Mouse (Mus musculus): ENCODE measurements around the gene Abcc6.

Abcc6 gene

GRCm38 (mm10) chr7:46030145-46030488 is at the start of gene Abcc6:
TSS of gene Abcc6 (minus strand) at chr7:46030302.
- ATAC-seq (ENCODE audit: insufficient number of reproducible peaks, low FRiP score, low TSS enrichment), result no peak

- ATAC-seq (ENCODE audit: insufficient number of reproducible peaks, low FRiP score, low TSS enrichment), result no peak
These were observed 47.6 kb upstream of the Abcc6 start for GRCm38 (mm10) chr7:46077675-46078074.

- no peak for ATAC-seq (ENCODE audit: insufficient number of reproducible peaks, low FRiP score, low TSS enrichment)
These were observed 46.7 kb upstream of the Abcc6 start for GRCm38 (mm10) chr7:46076844-46077243.

- ATAC-seq (ENCODE audit: insufficient number of reproducible peaks, low FRiP score, low TSS enrichment), result no peak
These were observed 38.7 kb upstream of the Abcc6 start for GRCm38 (mm10) chr7:46068831-46069230.

- ATAC-seq (ENCODE audit: insufficient number of reproducible peaks, low FRiP score, low TSS enrichment), result no peak
These were observed 33.2 kb upstream of the Abcc6 start for GRCm38 (mm10) chr7:46063296-46063695.

GRCm38 (mm10) chr7:46061614-46062013 is 31.5 kb upstream of the Abcc6 start:
- no peak for ATAC-seq (ENCODE audit: insufficient number of reproducible peaks, low FRiP score, low TSS enrichment)

- no peak for ATAC-seq (ENCODE audit: insufficient number of reproducible peaks, low FRiP score, low TSS enrichment)
These were observed 30.6 kb upstream of the Abcc6 start for GRCm38 (mm10) chr7:46060688-46061087.

- no peak for ATAC-seq (ENCODE audit: insufficient number of reproducible peaks, low FRiP score, low TSS enrichment)
These were observed 28.8 kb upstream of the Abcc6 start for GRCm38 (mm10) chr7:46058882-46059281.

- no peak for ATAC-seq (ENCODE audit: insufficient number of reproducible peaks, low FRiP score, low TSS enrichment)
These were observed 23.5 kb upstream of the Abcc6 start for GRCm38 (mm10) chr7:46053566-46053965.

GRCm38 (mm10) chr7:46052161-46052821 is 22.2 kb upstream of the Abcc6 start:
- no peak for ATAC-seq (ENCODE audit: insufficient number of reproducible peaks, low FRiP score, low TSS enrichment)

GRCm38 (mm10) chr7:46049981-46050380 is 19.9 kb upstream of the Abcc6 start:
- ATAC-seq (ENCODE audit: insufficient number of reproducible peaks, low FRiP score, low TSS enrichment), result no peak

GRCm38 (mm10) chr7:46047873-46048562 is 17.9 kb upstream of the Abcc6 start:
- no peak for ATAC-seq (ENCODE audit: insufficient number of reproducible peaks, low FRiP score, low TSS enrichment)

GRCm38 (mm10) chr7:46045882-46046281 is 15.8 kb upstream of the Abcc6 start:
- no peak for ATAC-seq (ENCODE audit: insufficient number of reproducible peaks, low FRiP score, low TSS enrichment)

GRCm38 (mm10) chr7:46044106-46044505 is 14.0 kb upstream of the Abcc6 start:
- no peak for ATAC-seq (ENCODE audit: insufficient number of reproducible peaks, low FRiP score, low TSS enrichment)

GRCm38 (mm10) chr7:46039873-46040272 is 9.8 kb upstream of the Abcc6 start:
- no peak for ATAC-seq (ENCODE audit: insufficient number of reproducible peaks, low FRiP score, low TSS enrichment)

GRCm38 (mm10) chr7:46037433-46037832 is 7.3 kb upstream of the Abcc6 start:
- ATAC-seq (ENCODE audit: insufficient number of reproducible peaks, low FRiP score, low TSS enrichment), result no peak

GRCm38 (mm10) chr7:46035468-46035867 is 5.4 kb upstream of the Abcc6 start:
- ATAC-seq (ENCODE audit: insufficient number of reproducible peaks, low FRiP score, low TSS enrichment), result no peak

GRCm38 (mm10) chr7:46034991-46035390 is 4.9 kb upstream of the Abcc6 start:
- ATAC-seq (ENCODE audit: insufficient number of reproducible peaks, low FRiP score, low TSS enrichment), result no peak

GRCm38 (mm10) chr7:46033870-46034337 is 3.8 kb upstream of the Abcc6 start:
- 0 out of 2 replicates have a peak, but pooled peaks have one; percentile 43 for ATAC-seq (ENCODE audit: insufficient number of reproducible peaks, low FRiP score, low TSS enrichment)

GRCm38 (mm10) chr7:46033109-46033869 is 3.2 kb upstream of the Abcc6 start, which contains the start of gene Nomo1:
TSS of gene Nomo1 (plus strand) at chr7:46033698.
- ATAC-seq (ENCODE audit: insufficient number of reproducible peaks, low FRiP score, low TSS enrichment), result peak; percentile 96

- ATAC-seq (ENCODE audit: insufficient number of reproducible peaks, low FRiP score, low TSS enrichment), result no peak
These were observed 973 bp upstream of the Abcc6 start for GRCm38 (mm10) chr7:46031075-46031474.

All from cerebellum, adult (tissue).